Mouse (Mus musculus): ENCODE measurements around the gene Pdha2.

Gene Pdha2

GRCm38 (mm10) chr3:141212255-141212654 lies at the start of gene Pdha2:
TSS of gene Pdha2 (minus strand) at chr3:141212355.
- no peak for DNase-seq (ENCODE audit: low spot score in 2 of 2)

GRCm38 (mm10) chr3:141260518-141260917 lies 48.4 kb upstream of the Pdha2 start:
- DNase-seq (ENCODE audit: low spot score in 2 of 2), result no peak

GRCm38 (mm10) chr3:141251440-141251839 lies 39.3 kb upstream of the Pdha2 start:
- no peak for DNase-seq (ENCODE audit: low spot score in 2 of 2)

GRCm38 (mm10) chr3:141244725-141245298 lies 32.7 kb upstream of the Pdha2 start:
- no peak for DNase-seq (ENCODE audit: low spot score in 2 of 2)

GRCm38 (mm10) chr3:141238071-141238470 lies 25.9 kb upstream of the Pdha2 start:
- DNase-seq (ENCODE audit: low spot score in 2 of 2), result no peak

GRCm38 (mm10) chr3:141229148-141229547 lies 17.0 kb upstream of the Pdha2 start:
- no peak for DNase-seq (ENCODE audit: low spot score in 2 of 2)

GRCm38 (mm10) chr3:141222339-141222738 lies 10.2 kb upstream of the Pdha2 start:
- no peak for DNase-seq (ENCODE audit: low spot score in 2 of 2)

GRCm38 (mm10) chr3:141218561-141218960 lies 6.4 kb upstream of the Pdha2 start:
- DNase-seq (ENCODE audit: low spot score in 2 of 2), result no peak

- DNase-seq (ENCODE audit: low spot score in 2 of 2), result no peak
Observed at GRCm38 (mm10) chr3:141216999-141217398, 4.8 kb upstream of the Pdha2 start.

- no peak for DNase-seq (ENCODE audit: low spot score in 2 of 2)
Observed at GRCm38 (mm10) chr3:141216237-141216636, 4.1 kb upstream of the Pdha2 start.

- DNase-seq (ENCODE audit: low spot score in 2 of 2), result no peak
Observed at GRCm38 (mm10) chr3:141214789-141215188, 2.6 kb upstream of the Pdha2 start.

- DNase-seq (ENCODE audit: low spot score in 2 of 2), result no peak
Observed at GRCm38 (mm10) chr3:141214197-141214596, 2.0 kb upstream of the Pdha2 start.

GRCm38 (mm10) chr3:141211644-141212043 lies 511 bp downstream of the Pdha2 start:
- no peak for DNase-seq (ENCODE audit: low spot score in 2 of 2)

GRCm38 (mm10) chr3:141201766-141202165 lies 10.4 kb downstream of the Pdha2 start:
- no peak for DNase-seq (ENCODE audit: low spot score in 2 of 2)

- no peak for DNase-seq (ENCODE audit: low spot score in 2 of 2)
Observed at GRCm38 (mm10) chr3:141197308-141197861, 14.8 kb downstream of the Pdha2 start.

- no peak for DNase-seq (ENCODE audit: low spot score in 2 of 2)
Observed at GRCm38 (mm10) chr3:141191653-141192052, 20.5 kb downstream of the Pdha2 start.

GRCm38 (mm10) chr3:141190429-141190828 lies 21.7 kb downstream of the Pdha2 start:
- DNase-seq (ENCODE audit: low spot score in 2 of 2), result no peak

- DNase-seq (ENCODE audit: low spot score in 2 of 2), result no peak
Observed at GRCm38 (mm10) chr3:141160986-141161385, 51.2 kb downstream of the Pdha2 start.

All from urinary bladder, adult 18-20 months (tissue).